Mouse (Mus musculus) heart, adult 11 months (tissue): ENCODE measurements around the gene Armc7.

Experiments used
- DNase-seq: peaks from one replicate; pipeline ENCODE4 v3.0.0; 2022

Armc7 gene

GRCm38 (mm10) chr11:115475025-115475757 is at the start of gene Armc7:
Gene Armc7, plus strand, starts transcription at chr11:115475667.
- peak; percentile 100 for DNase-seq

DNA sequence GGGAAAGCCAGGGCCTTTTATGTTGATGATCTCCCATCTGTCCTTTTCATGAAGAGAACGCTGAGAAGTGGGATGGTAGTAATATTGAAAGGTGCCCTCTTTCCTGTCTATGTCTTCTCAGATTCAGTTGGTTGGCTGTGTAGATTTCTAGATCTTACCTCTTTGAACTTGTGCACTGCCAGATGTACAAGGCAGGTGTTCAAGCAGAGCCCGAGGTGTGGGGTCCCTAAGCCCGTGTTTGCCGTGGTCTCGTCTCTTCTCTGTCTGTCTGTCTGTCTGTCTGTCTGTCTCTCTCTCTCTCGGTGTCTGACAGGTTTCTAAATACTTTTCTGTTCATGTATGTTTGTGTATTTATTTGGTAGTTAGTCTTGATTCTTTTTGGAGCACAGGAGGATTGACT is 49.8 kb upstream of the Armc7 start:
- no peak for DNase-seq

- peak; percentile 97 for DNase-seq
These were observed 47.8 kb upstream of the Armc7 start for GRCm38 (mm10) chr11:115427482-115428331.

DNA sequence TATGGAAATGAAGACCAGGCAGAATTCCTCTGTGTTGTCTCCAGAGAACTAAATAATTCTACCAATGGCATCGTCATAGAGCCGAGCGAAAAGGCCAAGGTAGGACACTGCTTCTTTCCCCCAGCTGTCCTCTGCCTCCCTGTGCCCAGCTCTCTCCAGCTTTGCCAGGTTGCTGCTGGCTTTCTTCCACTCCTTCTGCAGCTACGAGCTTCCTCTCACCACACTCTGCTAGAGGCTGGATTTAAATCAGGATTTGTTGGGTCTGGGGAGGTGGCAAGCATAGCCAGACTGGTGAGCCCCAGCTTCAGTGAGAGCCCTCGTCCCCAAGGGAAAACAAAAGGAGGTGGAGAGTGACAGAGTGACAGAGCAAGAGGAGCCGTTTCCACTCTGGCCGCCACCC is 46.2 kb upstream of the Armc7 start:
- no peak for DNase-seq

DNA sequence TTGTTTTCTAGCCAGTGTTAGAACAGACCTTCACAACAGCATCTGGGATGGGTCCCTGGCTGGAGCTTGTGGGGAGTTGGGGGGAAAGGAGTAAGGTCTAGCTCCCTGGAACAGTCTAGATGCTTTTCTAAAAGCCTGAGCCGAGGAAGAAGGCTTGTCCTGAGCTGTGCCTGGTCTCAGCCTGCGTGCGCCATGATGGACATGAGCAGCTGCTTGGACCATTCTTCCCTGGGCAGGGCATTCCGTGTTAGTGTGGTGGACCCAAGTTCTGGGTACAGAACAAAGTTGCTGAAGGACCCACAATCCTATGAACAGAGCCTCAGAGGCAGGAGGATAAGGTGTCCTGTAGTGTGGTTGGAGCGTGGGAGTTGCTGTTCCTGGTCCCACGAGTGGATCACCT is 44.9 kb upstream of the Armc7 start:
- no peak for DNase-seq

GRCm38 (mm10) chr11:115432814-115433213 is 42.7 kb upstream of the Armc7 start:
- DNase-seq: peak; percentile 93

DNA sequence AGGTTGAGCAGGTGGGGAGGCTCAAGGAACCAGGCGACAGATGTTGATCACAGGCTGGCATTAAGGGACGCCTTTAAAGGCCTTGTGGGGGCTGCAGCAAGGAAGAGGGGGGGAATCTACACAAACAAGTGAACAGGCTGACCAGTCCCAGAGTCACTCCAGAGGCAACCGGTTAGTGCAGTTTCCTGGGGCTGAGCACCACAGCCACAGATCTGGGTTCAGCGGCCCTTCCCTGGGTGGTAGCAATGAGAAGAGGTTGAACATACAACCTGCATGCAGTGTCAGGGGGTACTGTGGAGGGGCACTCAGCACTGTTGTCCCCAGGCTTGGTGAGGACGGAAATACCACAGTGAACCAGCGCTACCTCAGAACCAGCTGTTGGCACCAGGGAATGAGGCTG is 42.1 kb upstream of the Armc7 start:
- peak; percentile 87 for DNase-seq

DNA sequence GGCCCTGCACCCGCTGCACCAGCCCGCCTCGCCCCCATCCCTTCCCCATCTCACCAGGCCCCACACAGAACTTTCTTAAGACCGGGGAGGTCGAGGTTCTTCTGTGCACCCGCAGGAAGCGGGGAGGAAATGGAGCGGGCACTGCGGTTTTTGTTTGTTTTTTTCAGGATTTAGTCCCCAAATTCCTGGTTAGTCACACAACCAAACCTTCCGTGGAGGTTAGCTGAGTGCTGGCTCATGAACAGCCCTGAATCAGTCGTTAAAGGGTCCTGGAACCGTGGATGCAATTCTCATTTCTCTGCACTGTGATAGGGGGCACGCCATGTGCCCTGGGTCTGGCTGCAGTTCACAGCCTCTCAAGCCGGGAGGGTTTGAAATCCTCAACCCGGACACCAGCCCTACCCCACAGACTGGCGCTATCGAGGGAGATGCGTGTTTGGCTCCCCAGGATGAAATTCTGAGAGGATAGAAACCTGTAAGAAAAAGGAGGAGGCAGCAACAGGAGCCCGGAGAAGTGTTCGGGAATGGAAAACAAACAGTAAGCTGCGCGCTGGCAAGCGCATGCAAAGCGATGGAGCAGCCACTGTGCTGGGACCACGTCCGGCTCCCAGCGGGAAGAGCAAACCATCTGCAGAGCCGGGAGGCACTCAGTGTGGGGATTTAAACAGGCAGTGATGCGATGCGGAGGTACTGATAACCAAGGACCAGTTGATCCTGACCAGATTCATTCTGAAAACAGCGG is 39.7 kb upstream of the Armc7 start:
- peak; percentile 91 for DNase-seq

DNA sequence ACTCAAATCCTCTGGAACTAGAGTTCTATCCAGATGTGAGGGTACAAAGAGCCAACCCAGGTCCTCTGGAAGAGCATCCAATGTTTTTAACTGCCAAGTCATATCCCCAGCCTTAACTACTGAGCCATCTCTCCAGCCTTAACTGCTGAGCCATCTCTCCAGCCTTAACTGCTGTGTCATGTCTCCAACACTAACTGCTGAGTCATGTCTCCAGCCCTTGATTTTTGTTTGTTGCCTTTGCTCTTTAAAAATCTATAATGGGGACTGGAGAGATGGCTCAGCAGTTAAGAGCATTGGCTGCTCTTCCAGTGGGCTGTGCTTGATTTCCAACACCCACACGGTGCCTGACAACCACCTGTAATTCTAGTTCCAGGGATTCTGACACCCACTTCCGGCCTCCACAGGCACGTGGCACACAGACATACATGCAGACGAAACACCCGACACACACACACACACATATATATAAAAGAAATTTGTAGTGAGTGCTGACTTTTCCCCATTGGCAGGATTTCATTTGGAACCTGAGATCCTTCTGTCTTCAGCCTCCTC is 37.8 kb upstream of the Armc7 start:
- DNase-seq: peak; percentile 75

- no peak for DNase-seq
These were observed 36.1 kb upstream of the Armc7 start for GRCm38 (mm10) chr11:115439326-115439725.

DNA sequence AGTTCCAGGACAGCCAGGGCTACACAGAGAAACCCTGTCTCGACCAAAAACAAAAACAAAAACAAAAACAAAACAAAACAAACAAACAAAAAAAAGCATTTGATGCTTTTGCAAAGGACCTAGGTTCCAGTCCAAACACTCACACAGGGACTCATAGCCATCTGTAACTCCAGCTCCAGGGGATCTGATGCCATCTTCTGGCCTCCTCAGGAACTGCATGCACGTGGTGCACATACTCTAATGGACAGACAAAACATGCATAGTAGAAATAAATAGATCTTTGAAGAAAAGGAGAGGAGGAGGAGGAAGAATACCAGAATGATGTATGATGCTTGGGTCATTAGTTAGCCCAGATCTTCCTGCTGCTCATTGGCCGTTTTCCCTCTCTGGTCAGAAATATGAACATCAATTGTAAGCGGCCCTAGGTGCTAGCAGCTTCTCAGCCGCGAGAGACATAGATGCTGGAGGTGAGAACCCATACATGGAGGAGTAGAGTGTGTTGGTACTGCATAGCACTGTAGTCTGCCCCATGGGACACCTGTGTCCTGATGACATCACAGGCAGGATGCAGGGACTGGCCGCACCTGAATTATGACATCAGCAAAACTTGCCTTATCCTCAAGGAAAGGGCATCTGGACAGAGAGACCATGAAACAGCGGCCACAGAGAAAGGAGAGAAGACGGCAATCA is 35.4 kb upstream of the Armc7 start, which contains the start of gene Trim80:
TSS of gene Trim80 (plus strand) at position 640 of the 690 bp plus-strand sequence.
- no peak for DNase-seq

DNA sequence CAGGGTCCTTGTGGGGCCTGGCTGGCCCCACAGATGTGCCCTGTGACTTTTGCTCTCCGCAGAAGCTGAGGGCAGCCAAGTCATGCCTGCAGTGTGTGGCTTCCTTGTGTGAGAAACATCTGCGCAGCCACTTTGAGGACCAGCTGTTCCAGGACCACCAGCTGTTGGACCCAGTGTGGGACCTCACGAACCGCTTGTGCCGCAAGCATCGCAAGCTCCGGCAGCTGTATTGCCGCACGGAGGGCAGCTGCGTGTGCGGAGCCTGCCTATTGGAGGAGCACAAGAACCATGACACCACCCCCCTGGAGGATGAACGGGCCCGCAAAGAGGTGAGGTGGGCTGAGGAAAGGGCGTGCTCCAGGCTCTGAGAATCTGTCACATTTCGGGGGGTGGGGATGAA is 34.0 kb upstream of the Armc7 start:
- no peak for DNase-seq

- DNase-seq: peak; percentile 94
These were observed 28.6 kb upstream of the Armc7 start for GRCm38 (mm10) chr11:115446906-115447305.

GRCm38 (mm10) chr11:115447321-115447885 is 28.1 kb upstream of the Armc7 start:
- DNase-seq: no peak

GRCm38 (mm10) chr11:115448075-115448474 is 27.4 kb upstream of the Armc7 start:
- no peak for DNase-seq

- peak; percentile 87 for DNase-seq
These were observed 26.5 kb upstream of the Armc7 start for GRCm38 (mm10) chr11:115448998-115449397.

DNA sequence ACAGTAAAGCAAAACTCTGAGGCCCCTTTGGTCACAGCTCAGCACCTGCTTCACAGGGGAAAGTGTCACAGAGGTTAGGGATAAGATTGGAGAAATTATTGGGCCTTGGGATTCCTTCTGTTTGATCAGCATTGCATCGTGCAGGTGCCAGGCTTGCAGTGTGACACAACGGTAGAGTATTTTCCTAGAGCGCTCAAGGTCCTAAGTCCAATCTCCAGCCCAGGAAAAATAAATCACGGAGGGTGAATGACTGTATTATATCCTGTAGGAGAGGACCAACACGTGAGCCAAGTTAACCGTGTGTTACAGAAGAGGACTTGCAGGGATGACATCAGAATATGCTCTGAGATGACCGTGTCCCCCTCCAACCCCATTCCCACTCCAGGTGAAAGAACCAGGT is 25.3 kb upstream of the Armc7 start:
- DNase-seq: no peak

- peak; percentile 65 for DNase-seq
These were observed 23.7 kb upstream of the Armc7 start for GRCm38 (mm10) chr11:115451781-115452241.

- no peak for DNase-seq
These were observed 23.1 kb upstream of the Armc7 start for GRCm38 (mm10) chr11:115452281-115452860.

DNA sequence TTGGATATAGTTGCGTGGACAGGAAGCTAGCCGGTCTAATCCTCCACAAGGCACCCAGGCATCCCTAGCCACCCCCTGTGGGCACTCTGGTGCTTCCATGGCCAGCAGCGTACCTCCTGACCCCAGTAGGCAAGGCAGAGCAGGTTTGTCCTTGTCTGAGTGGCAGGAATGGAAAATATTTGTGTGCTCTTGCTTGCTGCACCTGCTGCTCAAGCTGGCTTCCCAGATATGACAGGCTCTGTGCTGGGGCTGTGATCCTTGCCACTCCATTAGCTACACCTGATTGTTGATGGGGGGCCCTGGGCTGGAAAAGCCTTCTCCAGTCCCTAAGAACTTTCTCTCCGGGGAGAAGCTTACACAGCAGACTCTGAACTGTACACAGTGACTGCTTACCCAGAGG is 22.2 kb upstream of the Armc7 start:
- no peak for DNase-seq

DNA sequence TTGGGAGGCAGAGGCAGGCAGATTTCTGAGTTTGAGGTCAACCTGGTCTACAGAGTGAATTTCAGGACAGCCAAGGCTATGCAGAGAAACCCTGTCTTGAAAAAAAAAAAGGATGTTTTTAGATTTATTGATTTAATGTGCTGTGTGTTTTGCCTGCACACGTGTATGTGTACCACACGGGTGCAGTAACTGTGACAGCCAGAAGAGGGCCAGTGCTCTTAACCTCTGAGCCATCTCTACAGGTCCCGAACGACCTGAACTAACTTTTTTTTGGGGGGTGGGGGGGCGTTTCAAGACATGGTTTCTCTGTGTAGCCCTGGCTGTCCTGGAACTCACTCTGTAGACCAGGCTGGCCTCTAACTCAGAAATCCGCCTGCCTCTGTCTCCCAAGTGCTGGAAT is 20.6 kb upstream of the Armc7 start:
- peak; percentile 49 for DNase-seq

GRCm38 (mm10) chr11:115455619-115456018 is 19.8 kb upstream of the Armc7 start:
- DNase-seq: peak; percentile 68
